Mouse (Mus musculus): ENCODE data around the gene Dab1.

Dab1 gene

DNA sequence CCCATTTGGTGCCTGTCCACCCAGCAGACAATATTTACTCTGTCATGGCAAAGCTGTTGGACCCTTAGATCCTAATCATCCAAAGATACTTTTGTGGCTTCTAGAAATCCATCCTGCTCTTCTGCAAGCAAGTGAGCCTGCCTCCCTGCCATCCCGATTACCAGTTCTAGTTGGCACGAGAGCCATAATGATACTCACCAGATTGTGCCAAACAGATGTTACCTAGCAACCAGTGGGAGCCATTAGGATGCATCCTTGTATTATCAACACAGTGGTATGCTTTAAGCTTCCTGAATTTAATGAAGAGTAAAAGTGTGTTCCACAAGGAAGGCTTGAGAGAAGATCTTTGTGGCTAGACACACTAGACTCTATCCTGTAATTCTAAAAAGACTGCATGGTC, 355.8 kb downstream of the Dab1 start:
- DNase-seq (ENCODE audit: low spot score): no peak

DNA sequence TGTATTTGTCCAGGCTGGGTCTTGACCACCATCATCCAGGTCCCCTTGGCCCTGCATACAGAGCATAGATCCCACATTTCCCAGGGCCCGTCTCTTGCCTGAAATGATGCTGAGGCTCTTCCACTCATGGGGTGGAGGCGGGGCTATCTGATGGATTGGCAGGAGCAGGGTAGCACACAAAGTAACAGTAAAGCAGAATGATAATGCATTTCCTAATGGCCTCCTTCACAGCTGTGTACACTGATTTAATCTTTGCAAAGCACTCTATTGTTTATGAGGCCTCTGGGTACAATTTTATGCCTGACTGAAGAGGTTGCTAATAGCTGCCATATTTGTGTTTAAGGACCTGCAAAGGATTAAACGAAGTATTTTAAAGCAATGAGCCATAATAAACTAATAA, 374.7 kb downstream of the Dab1 start:
- no peak for DNase-seq (ENCODE audit: low spot score)

DNA sequence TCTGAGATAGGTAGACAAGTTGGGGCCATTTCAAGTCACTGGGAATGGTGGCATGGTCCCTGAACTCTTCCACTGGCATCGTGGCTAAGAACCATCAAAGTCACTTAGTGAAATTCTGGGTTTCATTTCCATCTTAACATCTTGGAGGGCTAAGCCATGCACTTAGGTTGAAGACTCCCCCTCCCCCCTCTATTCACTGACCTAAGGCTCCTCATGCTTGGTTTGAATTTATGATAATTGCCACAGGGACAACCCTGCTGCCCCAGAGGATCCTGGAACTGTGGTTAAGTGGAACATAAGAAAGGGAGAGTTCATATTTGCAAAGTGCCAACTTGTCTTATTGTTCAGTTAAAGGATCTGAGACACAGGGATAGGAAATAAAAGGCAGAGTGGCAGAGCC, 375.2 kb downstream of the Dab1 start:
- DNase-seq (ENCODE audit: low spot score): no peak

DNA sequence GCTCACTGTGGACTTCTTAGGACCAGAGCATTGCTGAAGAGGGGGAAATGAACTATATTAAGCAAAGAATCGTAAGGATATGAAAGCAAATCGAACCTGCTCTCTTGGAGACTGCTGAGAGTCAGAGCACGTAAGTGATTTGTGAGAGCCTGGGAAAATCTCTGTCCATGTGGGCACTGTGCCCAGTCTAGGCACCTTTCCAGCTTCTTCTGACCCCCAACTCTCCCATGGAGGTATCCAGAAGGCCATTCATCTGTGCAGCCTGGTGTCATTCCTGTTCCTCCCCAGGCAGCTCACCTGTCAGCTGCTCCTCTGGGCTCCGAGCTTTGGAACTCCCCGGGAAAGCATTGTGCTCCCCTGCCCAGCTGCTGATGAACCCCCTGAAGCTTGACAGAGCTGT, 389.2 kb downstream of the Dab1 start:
- DNase-seq (ENCODE audit: low spot score): no peak

DNA sequence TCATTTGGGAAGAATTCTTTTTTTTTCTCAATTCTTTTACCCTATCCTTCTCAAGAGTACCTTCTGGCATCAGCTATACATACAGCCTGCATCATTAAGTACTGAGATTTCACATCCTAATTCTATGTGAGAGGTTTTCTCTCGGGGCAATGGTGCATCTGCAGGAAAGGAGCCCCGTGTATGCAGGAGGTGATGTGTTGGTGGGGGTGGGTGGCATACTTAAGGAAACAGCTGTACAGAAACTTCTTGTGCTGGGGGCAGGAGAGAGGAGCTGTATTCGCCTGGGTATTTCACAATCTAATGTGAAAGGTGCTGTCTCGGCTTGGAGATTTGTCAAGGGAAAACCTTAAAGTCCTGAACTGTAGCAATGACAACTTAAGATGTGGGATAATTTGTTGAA, 392.5 kb downstream of the Dab1 start:
- DNase-seq (ENCODE audit: low spot score): no peak

DNA sequence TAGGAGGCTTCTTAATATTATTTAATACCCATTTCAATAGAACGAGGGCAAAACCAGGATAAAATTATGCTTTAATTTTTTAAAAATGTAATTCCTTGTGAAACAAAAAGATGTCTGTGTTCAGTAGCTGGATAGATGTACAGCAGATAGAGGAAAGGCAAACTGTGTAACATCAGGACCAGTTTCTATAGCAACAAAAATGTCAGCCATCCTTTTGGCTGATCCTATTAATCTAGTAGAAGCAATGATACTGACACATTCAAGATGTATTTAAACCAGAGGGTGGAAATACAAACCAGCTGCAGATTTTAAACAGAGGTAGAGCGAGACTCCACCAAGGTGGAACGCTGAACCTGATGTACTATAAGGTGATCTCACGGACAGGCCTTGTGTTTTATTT, 393.0 kb downstream of the Dab1 start:
- DNase-seq (ENCODE audit: low spot score): no peak

DNA sequence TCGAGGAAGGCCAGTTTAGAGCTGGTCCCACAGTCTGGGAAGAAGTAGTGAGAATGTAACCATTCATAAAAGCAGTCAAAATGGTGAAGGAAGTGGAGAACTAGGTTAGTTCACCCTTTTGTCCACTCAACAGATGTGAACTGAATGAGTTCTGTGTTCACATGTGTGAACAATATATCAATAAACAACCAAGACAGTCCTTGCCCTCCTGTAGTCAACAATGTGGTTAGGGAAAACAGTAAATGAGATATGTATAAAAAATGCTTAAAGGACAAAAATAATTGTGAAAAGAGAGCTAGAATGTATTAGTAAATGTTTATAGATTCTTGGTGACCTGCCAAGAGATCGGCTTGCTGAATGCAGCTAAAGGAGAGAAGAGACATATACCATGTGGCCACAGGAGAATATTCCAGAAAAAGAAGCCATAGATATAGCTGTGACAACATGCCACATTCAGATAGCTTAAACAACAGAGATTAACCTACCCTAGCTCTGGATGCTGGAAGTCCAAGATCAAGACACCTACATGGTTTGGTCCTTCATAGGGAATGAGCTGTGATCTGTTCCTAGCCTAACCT, 406.0 kb downstream of the Dab1 start:
- no peak for DNase-seq (ENCODE audit: low spot score)

DNA sequence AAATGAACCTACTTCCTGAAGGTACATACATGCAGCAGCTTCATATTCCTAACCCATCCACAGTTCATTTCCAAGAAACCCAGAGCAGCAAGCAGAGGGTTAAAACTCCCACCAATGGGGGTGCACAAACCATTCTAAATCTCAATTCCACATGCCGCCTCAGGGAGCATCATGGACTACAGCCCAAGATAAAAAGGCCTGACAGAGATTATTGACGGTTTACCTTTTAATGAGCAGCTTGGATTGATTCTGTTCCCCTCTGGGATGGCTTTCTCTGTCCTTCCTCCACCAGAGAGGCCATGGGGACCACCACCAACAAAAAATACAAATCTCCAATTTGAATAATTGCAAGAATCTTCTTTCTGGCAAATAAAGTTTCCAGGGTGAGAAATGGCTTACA, 407.7 kb downstream of the Dab1 start:
- no peak for DNase-seq (ENCODE audit: low spot score)

DNA sequence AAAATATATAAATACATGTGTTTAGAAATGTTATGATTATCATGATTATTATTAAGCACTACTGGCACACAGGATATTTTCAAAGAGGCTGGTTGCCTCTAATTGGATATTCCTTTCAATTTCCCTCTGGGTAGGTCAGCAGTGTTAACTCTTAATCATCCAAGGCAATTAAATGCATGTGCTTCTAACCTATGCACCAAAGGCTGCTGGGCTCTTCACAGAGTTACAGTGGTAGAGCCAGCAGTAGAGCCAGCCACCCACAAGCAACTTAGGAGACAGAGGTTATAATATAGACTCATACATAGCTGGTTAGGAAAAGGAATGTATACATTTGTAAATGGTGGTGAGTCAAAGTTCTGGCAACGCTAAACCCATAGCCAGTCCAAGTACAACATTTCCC, 408.1 kb downstream of the Dab1 start:
- DNase-seq (ENCODE audit: low spot score): no peak

DNA sequence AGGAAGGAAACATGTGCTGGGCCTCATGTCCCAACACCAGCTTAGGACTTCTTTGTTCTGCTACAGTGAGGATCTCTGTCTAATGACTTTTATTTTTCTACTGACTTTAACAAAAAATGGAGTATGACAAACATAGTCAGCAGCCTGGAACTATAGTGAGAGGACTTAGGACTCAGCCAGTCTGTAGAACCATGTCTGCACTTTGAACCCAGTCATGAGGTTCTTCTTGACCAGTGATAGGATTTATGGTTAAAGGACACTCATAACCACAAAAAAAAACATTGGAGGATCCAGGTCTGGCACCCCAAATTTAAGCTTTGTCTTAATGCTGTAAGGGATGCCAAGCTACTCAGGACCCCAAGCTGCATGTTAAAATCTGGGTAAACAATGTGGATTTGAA, 416.9 kb downstream of the Dab1 start:
- no peak for DNase-seq (ENCODE audit: low spot score)

DNA sequence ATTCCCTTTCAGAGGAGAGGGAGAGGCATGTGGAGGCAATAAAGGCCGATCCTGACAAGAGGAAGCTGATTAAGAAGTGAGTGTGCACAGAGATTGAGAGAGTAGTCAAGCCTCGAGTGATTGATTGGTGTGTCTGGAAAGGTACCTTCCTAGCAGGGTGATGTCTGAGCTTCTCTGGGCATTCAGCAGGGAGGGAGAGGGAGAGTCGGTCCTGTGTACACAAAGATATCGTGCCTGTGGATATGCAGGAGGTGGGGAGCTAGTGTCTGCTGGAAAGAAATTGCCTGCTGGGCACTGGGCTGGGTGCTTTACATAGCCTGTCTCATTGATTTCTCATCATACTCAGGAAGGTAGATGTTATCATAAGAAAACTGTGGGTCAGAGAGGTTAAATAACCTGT, 420.4 kb downstream of the Dab1 start:
- DNase-seq (ENCODE audit: low spot score): peak; percentile 24

DNA sequence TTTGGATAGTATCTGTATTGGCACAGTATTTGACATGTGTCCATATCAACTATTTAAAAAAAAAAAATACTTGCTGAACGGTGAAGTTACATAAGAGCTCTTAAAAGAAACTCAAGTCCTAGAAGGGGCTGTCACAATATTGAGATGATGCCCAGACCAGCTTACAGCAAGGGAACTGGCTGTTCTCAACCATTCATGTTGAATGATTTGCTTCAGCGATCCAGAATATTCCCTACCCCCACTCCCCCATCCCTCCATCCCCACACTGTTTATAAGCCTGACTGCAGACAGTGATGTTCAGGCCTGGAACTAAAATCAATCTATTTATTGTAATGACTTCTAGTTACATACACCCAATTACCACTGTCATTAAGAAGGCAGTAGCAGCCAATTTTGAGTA, 424.3 kb downstream of the Dab1 start:
- DNase-seq (ENCODE audit: low spot score): no peak

DNA sequence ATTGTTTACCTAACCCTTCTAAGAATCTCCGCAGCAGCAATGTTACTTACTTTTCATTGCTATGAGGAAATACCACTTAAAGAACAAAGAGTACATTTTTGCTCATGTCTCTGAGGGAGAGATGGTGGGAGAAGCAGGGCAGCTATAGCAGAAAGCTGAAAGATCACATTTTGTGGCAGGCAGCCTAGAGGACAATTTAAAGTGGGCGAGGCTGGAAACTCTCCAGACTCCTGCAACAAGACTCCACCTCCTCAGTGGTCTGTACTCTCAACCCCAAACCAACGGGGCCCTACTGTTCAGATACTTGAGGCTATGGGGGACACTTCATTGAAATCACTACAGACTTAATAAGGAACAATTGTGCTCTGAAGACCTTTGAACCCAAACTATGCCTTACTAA, 425.5 kb downstream of the Dab1 start:
- no peak for DNase-seq (ENCODE audit: low spot score)

DNA sequence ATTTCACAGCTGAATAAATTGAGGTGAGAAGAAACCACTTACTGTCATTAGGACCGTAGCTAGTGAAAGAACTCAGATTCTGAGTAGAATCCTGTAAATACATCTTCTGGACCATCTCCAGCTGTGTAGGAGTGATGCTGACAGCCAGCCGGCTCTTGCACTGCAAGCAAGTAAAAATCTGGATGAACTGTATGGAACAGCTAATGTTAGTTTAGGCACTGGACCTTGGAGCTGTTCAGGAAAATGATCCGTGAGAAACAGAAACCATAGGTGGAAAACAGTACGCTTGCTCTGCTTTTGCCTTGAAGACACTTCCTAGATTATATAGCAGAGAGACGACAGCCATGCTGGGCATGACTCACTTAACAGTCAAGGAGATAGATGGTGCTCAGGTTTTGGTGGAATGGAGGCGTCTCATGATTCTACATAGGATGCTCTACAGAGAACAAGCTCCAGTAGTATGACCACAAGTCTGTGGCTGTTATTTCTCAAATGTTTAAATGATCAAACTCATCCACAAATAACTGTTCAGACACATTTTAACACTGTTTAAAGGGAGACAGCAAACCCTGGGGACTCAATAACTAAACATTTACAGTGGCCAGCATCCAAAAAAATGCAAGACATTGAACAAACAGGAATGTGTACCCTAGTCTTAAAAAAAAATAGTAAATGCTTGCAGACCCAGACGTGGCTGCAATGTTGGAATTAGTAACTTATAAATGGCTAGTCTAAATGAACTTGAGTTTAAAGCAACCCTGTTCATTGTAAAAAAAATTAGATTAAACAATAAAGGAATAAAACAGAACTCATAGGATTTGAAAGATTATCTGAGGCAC, 429.0 kb downstream of the Dab1 start:
- no peak for DNase-seq (ENCODE audit: low spot score)

DNA sequence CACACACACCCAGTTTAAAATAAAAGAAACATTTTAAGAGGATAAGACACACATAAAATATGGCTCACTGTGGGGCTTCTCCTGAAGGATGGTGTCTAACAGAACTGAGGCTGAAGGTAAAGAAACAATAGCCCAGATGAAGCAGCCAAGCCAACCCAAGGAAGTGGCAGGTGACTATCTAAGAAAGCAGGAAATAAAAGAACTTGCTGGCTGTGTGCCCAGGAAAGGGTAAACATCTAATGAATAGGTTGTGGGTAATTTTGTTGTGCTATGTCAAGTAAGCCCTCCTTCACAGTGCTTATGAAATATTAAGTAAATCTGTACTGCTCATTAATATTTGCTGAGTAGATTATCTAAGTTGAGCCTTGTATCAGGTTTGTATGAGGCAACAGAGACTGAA, 438.0 kb downstream of the Dab1 start:
- DNase-seq (ENCODE audit: low spot score): no peak

DNA sequence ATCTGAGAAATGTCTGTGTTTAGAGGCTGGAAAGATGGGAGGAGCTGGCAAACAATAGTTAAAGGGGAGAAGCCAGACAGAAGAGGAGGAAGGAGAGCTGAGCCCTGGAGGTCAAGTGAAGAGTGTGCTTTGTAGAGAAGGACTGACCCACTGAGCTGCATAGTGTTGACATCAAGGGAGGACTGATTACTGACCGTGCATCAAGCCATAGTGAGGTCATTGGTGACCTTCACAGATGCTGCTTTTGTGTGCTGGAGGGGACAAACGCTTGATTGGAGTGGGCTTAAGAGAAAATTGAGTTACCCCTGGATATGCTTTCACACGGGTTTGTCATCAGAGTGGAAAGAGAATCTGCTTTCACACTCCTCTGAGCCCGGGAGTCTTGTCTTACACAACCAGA, 440.4 kb downstream of the Dab1 start:
- no peak for DNase-seq (ENCODE audit: low spot score)

DNA sequence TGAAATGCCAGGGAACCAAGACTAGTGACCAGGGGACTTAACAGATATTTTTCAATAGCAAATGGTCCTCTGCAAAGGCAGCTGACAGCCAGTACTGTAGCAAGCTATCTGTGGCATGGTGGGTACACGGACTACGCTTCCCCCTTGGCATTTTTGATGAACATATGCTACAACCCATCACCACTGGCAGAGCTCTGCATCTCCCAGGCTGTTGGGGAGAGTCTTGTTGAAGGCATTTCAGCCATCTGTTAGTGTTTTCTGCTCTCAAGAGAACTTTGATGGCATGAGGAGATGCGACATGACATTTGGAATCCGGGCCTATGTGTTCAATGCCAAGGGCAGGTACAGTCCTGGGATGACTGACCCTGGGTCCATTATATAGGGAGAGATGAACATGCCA, 443.2 kb downstream of the Dab1 start:
- no peak for DNase-seq (ENCODE audit: low spot score)

DNA sequence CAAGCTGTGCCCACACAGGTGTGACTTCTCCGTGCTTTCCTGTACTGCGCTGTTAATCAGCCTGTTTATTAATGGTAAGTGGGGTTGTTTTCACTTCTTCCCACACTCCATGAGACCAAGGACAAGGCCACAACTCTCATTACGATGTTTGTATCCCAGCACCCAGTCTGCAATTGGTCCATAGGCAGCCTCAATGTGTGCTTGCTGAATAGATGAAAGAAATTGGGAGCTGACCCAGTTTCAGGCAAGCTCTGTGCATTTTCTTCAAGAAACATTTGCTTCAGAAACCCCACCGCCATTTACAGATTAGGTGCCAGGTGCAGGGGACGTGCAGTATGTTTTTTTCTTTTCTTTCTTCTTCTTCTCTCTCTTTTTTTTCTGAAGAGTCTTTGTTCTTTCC, 447.7 kb downstream of the Dab1 start:
- no peak for DNase-seq (ENCODE audit: low spot score)

DNA sequence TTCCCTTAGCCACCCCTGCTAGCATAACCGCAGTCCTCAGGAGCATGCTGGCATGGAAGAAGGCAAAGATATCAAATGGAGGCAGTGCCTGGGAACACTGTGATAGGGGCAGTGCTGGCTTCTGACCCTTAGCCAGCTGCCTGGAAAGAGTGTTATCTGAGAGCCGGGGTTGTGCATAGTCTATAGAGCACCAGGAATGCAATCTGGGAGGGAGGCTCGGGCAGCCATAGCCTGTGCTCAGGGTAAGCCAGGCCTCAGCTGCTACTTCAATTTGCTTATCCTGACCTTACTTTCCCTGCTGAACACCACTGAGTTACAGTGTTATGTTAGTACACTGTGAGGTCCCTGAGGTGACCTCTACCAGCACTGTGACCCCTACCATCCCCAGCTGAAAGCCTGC, 448.6 kb downstream of the Dab1 start:
- DNase-seq (ENCODE audit: low spot score): peak; percentile 2

DNA sequence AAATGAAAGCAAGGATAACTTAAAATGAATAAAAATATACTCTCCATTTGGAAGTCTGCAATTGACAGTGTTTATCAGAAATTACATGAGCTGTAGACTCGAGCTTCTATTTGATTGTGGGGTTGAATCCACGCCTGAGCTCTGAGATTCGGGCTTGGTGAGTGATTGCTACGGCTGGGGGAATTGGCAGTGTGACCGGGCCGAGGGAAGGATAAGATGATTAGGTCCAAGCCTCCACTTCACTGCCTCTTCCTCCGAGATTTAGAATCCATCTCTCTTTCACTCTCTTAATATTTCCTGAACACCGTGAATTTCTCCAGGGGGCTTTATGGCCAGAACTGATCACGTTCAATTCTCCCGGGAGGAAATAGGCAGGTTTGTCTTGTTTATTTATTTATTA, 452.1 kb downstream of the Dab1 start:
- no peak for DNase-seq (ENCODE audit: low spot score)

DNA sequence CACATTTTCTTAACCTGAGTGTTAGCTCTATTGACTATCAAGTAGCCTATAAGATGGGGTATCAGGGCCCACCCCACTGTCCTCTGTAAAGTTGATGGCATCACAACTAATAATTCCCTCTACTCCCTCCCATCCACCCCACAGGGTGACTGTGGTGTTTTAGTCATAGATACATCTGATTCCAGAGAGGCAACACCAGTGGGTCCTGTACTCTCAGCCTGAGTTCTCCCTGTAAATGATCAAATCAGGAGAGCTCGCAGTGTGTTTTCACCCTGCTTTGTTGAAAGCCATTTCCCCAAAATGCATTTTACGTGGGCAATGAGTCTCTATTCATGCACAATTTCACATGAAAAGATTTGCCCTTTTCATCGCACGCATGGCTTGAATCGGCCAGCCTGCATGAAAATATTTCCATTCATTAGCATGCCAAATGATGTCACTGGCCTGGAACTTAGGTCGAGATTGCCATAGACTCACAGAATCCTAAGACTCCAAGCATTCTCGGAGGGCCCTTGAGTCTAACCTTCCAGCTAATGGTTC, 454.8 kb downstream of the Dab1 start:
- DNase-seq (ENCODE audit: low spot score): no peak

DNA sequence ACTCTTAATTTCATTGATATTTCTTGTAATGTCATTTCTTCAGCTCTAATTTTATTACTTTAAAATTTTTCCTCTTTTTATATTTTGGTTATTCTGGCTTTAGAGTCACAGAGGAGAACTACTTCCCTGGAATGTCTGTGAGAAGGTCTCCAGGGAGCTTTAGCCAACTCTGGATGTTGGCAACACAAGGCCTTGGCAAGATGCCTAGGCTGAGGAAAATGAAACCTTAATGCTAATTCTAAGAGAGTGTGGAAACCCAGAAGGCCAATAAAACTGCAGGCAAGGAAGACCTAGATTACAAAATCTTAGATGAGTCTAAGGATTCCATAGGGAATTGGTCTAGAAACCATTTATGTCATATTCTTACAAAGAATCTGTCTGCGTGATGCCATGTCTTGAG, 458.6 kb downstream of the Dab1 start:
- DNase-seq (ENCODE audit: low spot score): no peak

DNA sequence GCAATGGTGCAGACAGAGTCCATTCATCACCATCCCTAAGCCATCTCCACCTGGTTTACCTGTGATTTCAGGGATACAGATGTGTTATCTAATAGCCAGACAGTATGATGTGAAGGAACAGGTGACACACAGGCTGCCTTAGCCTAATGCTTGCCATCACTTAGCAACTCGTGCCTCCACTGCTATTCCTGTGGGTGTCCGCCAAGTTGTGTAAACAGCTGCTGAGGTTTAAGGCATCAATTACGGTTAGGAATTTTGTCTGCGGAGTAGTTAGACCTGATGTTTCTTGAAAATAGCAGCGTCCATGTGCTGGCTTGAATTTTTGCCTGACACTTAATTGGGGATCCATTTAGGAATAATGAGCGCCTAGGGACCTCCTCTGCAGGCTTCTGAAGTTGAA, 487.1 kb downstream of the Dab1 start:
- no peak for DNase-seq (ENCODE audit: low spot score)

DNA sequence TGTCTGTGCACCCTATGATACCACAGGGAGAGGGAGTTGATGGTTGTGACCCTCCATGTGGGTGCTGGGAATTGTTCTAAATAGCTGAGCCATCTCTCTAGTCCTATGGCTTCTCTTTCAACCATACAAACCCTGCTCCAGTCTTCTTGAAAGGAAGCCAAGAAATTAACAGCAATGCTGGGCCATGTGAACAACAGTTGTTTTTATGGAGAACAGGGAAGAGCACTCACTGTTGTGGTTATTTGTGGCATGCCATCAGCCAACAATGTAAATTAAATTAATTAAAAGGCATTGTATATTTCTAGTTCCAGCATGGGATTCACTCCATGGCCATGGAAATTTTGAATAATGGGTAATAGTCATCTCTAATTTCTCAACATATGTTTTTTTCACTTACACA, 492.5 kb downstream of the Dab1 start:
- DNase-seq (ENCODE audit: low spot score): no peak

Data from yolk sac, embryonic 10.5 days (tissue).